Mouse (Mus musculus): Measurements from ENCODE around the gene Trove2. TPM values are rescaled to one million over a fixed set of nuclear protein-coding genes. Genes with fewer than 3 reads are reported as not detected.
A peak's percentile ranks its signal among the peaks of the same experiment; 100 is the strongest.
"Not testable (repeated sequence)": the region's sequence is repeated elsewhere in the genome, so short reads cannot be mapped to it uniquely, and the experiment has no call there.

Trove2 gene
- polyA plus RNA-seq, 2 experiments: 0.71 to 1.3 TPM

DNA sequence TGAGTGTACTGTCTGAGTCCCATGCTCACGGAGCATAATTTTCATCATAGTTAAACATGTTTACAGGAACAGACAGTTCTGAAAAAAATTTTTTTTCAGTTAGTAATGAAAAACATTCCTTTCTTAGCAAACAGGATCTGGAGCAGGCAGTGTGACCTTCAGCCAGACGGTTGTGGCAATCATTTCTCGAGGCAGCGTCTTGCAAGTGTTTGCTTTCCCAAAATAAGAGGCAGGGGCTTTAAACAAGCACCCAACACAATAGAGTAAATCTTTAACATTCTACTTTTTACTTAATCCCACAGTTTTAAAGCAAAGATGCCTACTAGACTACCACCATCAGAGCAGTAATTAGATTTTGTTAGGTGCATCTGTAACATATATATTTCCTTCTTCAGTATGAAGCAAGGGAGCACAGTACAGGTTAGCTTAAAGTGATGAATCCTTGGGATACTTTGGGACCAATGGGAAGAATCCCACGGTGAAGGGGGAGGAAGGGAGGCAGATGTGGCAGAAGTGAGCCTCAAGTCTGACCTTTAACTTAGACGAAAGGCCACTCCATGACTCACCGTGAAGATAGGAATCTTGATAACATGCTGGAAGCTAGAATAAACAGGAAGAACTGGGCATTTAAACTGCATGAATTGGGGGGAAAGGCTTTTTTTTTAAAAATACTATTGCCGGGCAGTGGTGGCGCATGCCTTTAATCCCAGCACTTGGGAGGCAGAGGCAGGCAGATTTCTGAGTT is 49.0 kb downstream of the Trove2 start:
- TF ChIP-seq CTCF (IDR thresholded peaks at IDR 0.05; ENCODE audit: low read depth): no peak
- no peak for TF ChIP-seq EP300 (IDR thresholded peaks at IDR 0.05; ENCODE audit: low read depth)
- no peak for ATAC-seq (ENCODE audit: insufficient read depth)
- 47% methylated on average over 9 of the region's 9 CpGs for WGBS (ENCODE audit: insufficient replicate concordance)

DNA sequence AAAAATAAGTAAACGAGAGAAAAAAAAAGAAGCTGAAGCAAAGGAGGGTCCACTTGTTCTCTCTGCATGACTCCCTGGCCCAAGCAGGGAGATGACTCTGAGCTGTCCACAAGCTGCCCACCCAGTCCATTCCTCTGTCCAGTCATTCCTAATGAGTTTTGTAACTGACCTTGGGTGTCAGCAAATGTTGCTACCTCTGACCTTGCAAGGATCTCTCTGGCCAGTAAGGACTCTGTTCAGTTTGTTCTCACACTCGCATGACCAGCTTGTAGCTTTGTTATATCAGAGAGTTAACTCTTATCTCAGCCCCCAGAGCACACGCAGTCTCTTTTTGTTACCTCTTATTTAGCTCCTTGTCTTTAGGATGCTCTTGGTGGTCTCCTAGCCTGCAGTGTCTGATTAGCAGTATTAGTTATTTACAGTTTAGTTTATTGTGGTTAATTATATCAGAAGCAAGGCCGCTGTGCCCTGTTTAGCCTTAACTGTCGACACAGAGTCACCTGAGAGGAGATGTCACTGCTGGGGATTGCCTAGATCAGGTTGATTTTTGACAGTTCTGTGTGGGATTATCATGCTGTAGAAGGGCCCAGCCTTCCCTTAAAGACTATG is 52.3 kb downstream of the Trove2 start:
- Histone ChIP-seq H3K27ac (no peak overlapping the region), H3K27me3 (ENCODE audit: control insufficient read depth, insufficient read depth, low read length) (no peaks in the 10 kb centered on the region), H3K4me3 (ENCODE audit: insufficient read depth in 1 of 2, low read depth in 2 of 2, low read length in 2 of 2) (no peak overlapping the region), H3K4me1 (replicated peaks; ENCODE audit: control insufficient read depth in 2 of 2, insufficient read depth in 2 of 2, low read length in 1 of 2) (peaks cover 0 to 9% of the 10 kb centered on the region in 2 experiments; a peak in 2 of 4 replicates), H3K9me3 (ENCODE audit: control insufficient read depth, low read length) (no peaks in the 10 kb centered on the region), H3K36me3 (replicated peaks; ENCODE audit: control insufficient read depth, insufficient read depth, low read depth) (no peaks in the 10 kb centered on the region), H3K4me2 (ENCODE audit: low read depth) (no peak overlapping the region), H3K9ac (replicated peaks) (no peak overlapping the region)
- 27% methylated on average over 5 of the region's 5 CpGs for WGBS (ENCODE audit: insufficient replicate concordance)
- peak; percentile 73 for TF ChIP-seq EP300 (IDR thresholded peaks at IDR 0.05; ENCODE audit: low read depth)
- no peak for TF ChIP-seq CTCF (IDR thresholded peaks at IDR 0.05; ENCODE audit: low read depth)
- ATAC-seq (ENCODE audit: insufficient read depth): peak; percentile 79
- DNase-seq (ENCODE audit: low read depth in 3 of 3, low spot score in 3 of 3): no peak

More for the DNA sequence above, 49.0 kb downstream of the Trove2 start:
- Histone ChIP-seq H3K27ac (no peak overlapping the region), H3K27me3 (ENCODE audit: control insufficient read depth, insufficient read depth, low read length) (no peaks in the 10 kb centered on the region), H3K36me3 (replicated peaks; ENCODE audit: control insufficient read depth, insufficient read depth, low read depth) (no peaks in the 10 kb centered on the region), H3K4me2 (ENCODE audit: low read depth) (no peak overlapping the region), H3K9ac (replicated peaks) (no peak overlapping the region), H3K4me1 (replicated peaks; ENCODE audit: control insufficient read depth in 2 of 2, insufficient read depth in 2 of 2, low read length in 1 of 2) (peaks cover 0 to 7% of the 10 kb centered on the region in 2 experiments; a peak in 2 of 4 replicates), H3K9me3 (ENCODE audit: control insufficient read depth, low read length) (no peaks in the 10 kb centered on the region), H3K4me3 (ENCODE audit: insufficient read depth in 1 of 2, low read depth in 2 of 2, low read length in 2 of 2) (no peak overlapping the region)
- no peak for DNase-seq (ENCODE audit: low read depth in 3 of 3, low spot score in 3 of 3)

DNA sequence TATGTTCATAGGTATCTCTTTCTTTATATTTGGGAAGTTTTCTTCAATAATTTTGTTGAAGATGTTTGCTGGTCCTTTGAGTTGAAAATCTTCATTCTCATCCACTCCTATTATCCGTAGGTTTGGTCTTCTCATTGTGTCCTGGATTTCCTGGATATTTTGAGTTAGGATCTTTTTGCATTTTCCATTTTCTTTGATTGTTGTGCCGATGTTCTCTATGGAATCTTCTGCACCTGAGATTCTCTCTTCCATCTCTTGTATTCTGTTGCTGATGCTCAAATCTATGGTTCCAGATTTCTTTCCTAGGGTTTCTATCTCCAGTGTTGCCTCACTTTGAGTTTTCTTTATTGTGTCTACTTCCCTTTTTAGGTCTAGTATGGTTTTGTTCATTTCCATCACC is 60.8 kb downstream of the Trove2 start, which contains the start of gene Glrx2:
Gene Glrx2, plus strand, starts transcription at position 301 of the 400 bp plus-strand sequence.
- not testable (repeated sequence) for ATAC-seq (ENCODE audit: insufficient read depth); H3K4me1 ChIP-seq (replicated peaks; ENCODE audit: control insufficient read depth in 2 of 2, insufficient read depth in 2 of 2, low read length in 1 of 2); DNase-seq (ENCODE audit: low read depth in 3 of 3, low spot score in 3 of 3); H3K4me2 ChIP-seq (ENCODE audit: low read depth); H3K27me3 ChIP-seq (ENCODE audit: control insufficient read depth, insufficient read depth, low read length); H3K36me3 ChIP-seq (replicated peaks; ENCODE audit: control insufficient read depth, insufficient read depth, low read depth); H3K9ac ChIP-seq (replicated peaks); H3K4me3 ChIP-seq (ENCODE audit: insufficient read depth in 1 of 2, low read depth in 2 of 2, low read length in 2 of 2); H3K9me3 ChIP-seq (ENCODE audit: control insufficient read depth, low read length); H3K27ac ChIP-seq
- no CpG with 5 or more reads among the region's 2 CpGs for WGBS (ENCODE audit: insufficient replicate concordance)

GRCm38 (mm10) chr1:143710627-143710976 is 66.3 kb downstream of the Trove2 start:
- Histone ChIP-seq H3K4me3 (ENCODE audit: insufficient read depth in 1 of 2, low read depth in 2 of 2, low read length in 2 of 2) (no peak overlapping the region), H3K27ac (no peak overlapping the region), H3K27me3 (ENCODE audit: control insufficient read depth, insufficient read depth, low read length) (no peaks in the 10 kb centered on the region), H3K36me3 (replicated peaks; ENCODE audit: control insufficient read depth, insufficient read depth, low read depth) (no peaks in the 10 kb centered on the region), H3K9me3 (ENCODE audit: control insufficient read depth, low read length) (no peaks in the 10 kb centered on the region), H3K9ac (replicated peaks) (no peak overlapping the region), H3K4me1 (replicated peaks; ENCODE audit: control insufficient read depth in 2 of 2, insufficient read depth in 2 of 2, low read length in 1 of 2) (peaks cover 0 to 10% of the 10 kb centered on the region in 2 experiments; a peak in 3 of 4 replicates), H3K4me2 (ENCODE audit: low read depth) (no peak overlapping the region)
- ATAC-seq (ENCODE audit: insufficient read depth) (no peak), DNase-seq (ENCODE audit: low read depth in 3 of 3, low spot score in 3 of 3) (no peak)
- TF ChIP-seq CTCF (IDR thresholded peaks at IDR 0.05; ENCODE audit: low read depth): no peak
- no peak for TF ChIP-seq EP300 (IDR thresholded peaks at IDR 0.05; ENCODE audit: low read depth)
- WGBS (ENCODE audit: insufficient replicate concordance): 53% methylated on average over 5 of the region's 5 CpGs

- Histone ChIP-seq H3K27ac (no peak overlapping the region), H3K4me2 (ENCODE audit: low read depth) (no peak overlapping the region), H3K27me3 (ENCODE audit: control insufficient read depth, insufficient read depth, low read length) (no peaks in the 10 kb centered on the region), H3K9me3 (ENCODE audit: control insufficient read depth, low read length) (no peaks in the 10 kb centered on the region), H3K36me3 (replicated peaks; ENCODE audit: control insufficient read depth, insufficient read depth, low read depth) (no peaks in the 10 kb centered on the region), H3K4me1 (replicated peaks; ENCODE audit: control insufficient read depth in 2 of 2, insufficient read depth in 2 of 2, low read length in 1 of 2) (peaks cover 0 to 10% of the 10 kb centered on the region in 2 experiments; a peak in 3 of 4 replicates), H3K9ac (replicated peaks) (no peak overlapping the region), H3K4me3 (ENCODE audit: insufficient read depth in 1 of 2, low read depth in 2 of 2, low read length in 2 of 2) (no peak overlapping the region)
- TF ChIP-seq EP300 (IDR thresholded peaks at IDR 0.05; ENCODE audit: low read depth): no peak
- no peak for TF ChIP-seq CTCF (IDR thresholded peaks at IDR 0.05; ENCODE audit: low read depth)
- WGBS (ENCODE audit: insufficient replicate concordance): 50% methylated on average over 7 of the region's 7 CpGs
- DNase-seq (ENCODE audit: low read depth in 3 of 3, low spot score in 3 of 3) (no peak), ATAC-seq (ENCODE audit: insufficient read depth) (0 out of 2 replicates have a peak, but pooled peaks have one; percentile 13)
Observed at GRCm38 (mm10) chr1:143709966-143710626, 66.8 kb downstream of the Trove2 start.
